8 mouse cellular contexts compared by ENCODE assay signal in genomic region chr6:6881115-6881637, GRCm38 (mm10). TPM values are rescaled to one million over a fixed set of nuclear protein-coding genes. Genes with fewer than 3 reads are reported as not detected.
DNase-seq lines count a peak whose midpoint lies in the region; ATAC-seq lines count a peak whose summit lies in the region.

No protein-coding gene starts in this region.

- no peak overlapping the region for H3K27ac ChIP-seq in heart, embryonic 15.5 days
- peak overlapping the region; percentile 93 for H3K27ac ChIP-seq in embryonic facial prominence, embryonic 10.5 days (replicated peaks)
- H3K27ac ChIP-seq in hindbrain, embryonic 15.5 days (replicated peaks) = no peak overlapping the region
- H3K27ac ChIP-seq in midbrain, embryonic 15.5 days = peak overlapping the region; percentile 30

- H3K36me3 ChIP-seq in heart, embryonic 15.5 days = no peaks in the 10 kb centered on the region
- H3K36me3 ChIP-seq in embryonic facial prominence, embryonic 10.5 days (replicated peaks) = peaks cover 16% of the 10 kb centered on the region
- no peaks in the 10 kb centered on the region for H3K36me3 ChIP-seq in hindbrain, embryonic 15.5 days
- no peaks in the 10 kb centered on the region for H3K36me3 ChIP-seq in midbrain, embryonic 15.5 days (replicated peaks)

- peak overlapping the region; percentile 93 for H3K4me2 ChIP-seq in heart, embryonic 15.5 days
- peak overlapping the region; percentile 72 for H3K4me2 ChIP-seq in hindbrain, embryonic 15.5 days
- H3K4me2 ChIP-seq in midbrain, embryonic 15.5 days = peak overlapping the region; percentile 73

- 1% methylated on average over 30 of the region's 30 CpGs for WGBS in heart, embryonic 15.5 days
- WGBS in embryonic facial prominence, embryonic 10.5 days = under 1% methylated on average over 30 of the region's 30 CpGs
- WGBS in hindbrain, embryonic 15.5 days = under 1% methylated on average over 30 of the region's 30 CpGs
- WGBS in midbrain, embryonic 15.5 days = under 1% methylated on average over 30 of the region's 30 CpGs

- H3K4me3 ChIP-seq in heart, embryonic 15.5 days = peak overlapping the region; percentile 60
- peak overlapping the region; percentile 73 for H3K4me3 ChIP-seq in embryonic facial prominence, embryonic 10.5 days
- H3K4me3 ChIP-seq in hindbrain, embryonic 15.5 days = peak overlapping the region; percentile 39
- H3K4me3 ChIP-seq in midbrain, embryonic 15.5 days = peak overlapping the region; percentile 42

- peaks cover 35% of the 10 kb centered on the region for H3K4me1 ChIP-seq in heart, embryonic 15.5 days (replicated peaks)
- H3K4me1 ChIP-seq in embryonic facial prominence, embryonic 10.5 days = peaks cover 44% of the 10 kb centered on the region
- peaks cover 12% of the 10 kb centered on the region for H3K4me1 ChIP-seq in hindbrain, embryonic 15.5 days (replicated peaks)
- H3K4me1 ChIP-seq in midbrain, embryonic 15.5 days = peaks cover 12% of the 10 kb centered on the region

- H3K27me3 ChIP-seq in heart, embryonic 15.5 days = peaks cover 87% of the 10 kb centered on the region
- H3K27me3 ChIP-seq in embryonic facial prominence, embryonic 10.5 days (replicated peaks; ENCODE audit: low read depth, poor library complexity, severe bottlenecking) = peaks cover 90% of the 10 kb centered on the region
- peaks cover 73% of the 10 kb centered on the region for H3K27me3 ChIP-seq in hindbrain, embryonic 15.5 days
- peaks cover 70% of the 10 kb centered on the region for H3K27me3 ChIP-seq in midbrain, embryonic 15.5 days (replicated peaks)

- H3K9ac ChIP-seq in heart, embryonic 15.5 days = peak overlapping the region; percentile 35
- 0 out of 2 replicates have a peak overlapping the region, but pooled peaks have one; percentile 0 for H3K9ac ChIP-seq in hindbrain, embryonic 15.5 days
- H3K9ac ChIP-seq in midbrain, embryonic 15.5 days = peak overlapping the region; percentile 16; the same call in 1 of the 2 replicates

- DNase-seq in heart, adult 9 months (ENCODE audit: low spot score in 2 of 2) = no peak
- no peak for DNase-seq in embryonic facial prominence, embryonic 10.5 days (ENCODE audit: low spot score)
- no peak for DNase-seq in gastrocnemius, postnatal 10 days
- DNase-seq in adrenal gland, adult (ENCODE audit: inconsistent age in 2 of 2, low spot score in 1 of 2) = no peak
- no peak for DNase-seq in urinary bladder, postnatal 36 days (ENCODE audit: low spot score in 2 of 2)

- no peak; the same call in 1 of the 2 replicates for ATAC-seq in heart, embryonic 15.5 days (replicated peaks; ENCODE audit: insufficient number of reproducible peaks, insufficient read depth, low FRiP score, low read depth)
- ATAC-seq in hindbrain, embryonic 15.5 days (ENCODE audit: low FRiP score, low read depth) = 0 out of 2 replicates have a peak, but pooled peaks have one; percentile 13
- peak; percentile 1; the same call in 1 of the 2 replicates for ATAC-seq in midbrain, embryonic 15.5 days (replicated peaks)

- no peaks in the 10 kb centered on the region for H3K9me3 ChIP-seq in heart, embryonic 15.5 days (replicated peaks)
- no peaks in the 10 kb centered on the region for H3K9me3 ChIP-seq in embryonic facial prominence, embryonic 10.5 days
- H3K9me3 ChIP-seq in hindbrain, embryonic 15.5 days = no peaks in the 10 kb centered on the region
- H3K9me3 ChIP-seq in midbrain, embryonic 15.5 days = no peaks in the 10 kb centered on the region

RNA-seq across cellular contexts. Expression of gene Dlx5, which starts 0.7 kb away (rescaled TPM):
- 1.0 and 1.3 TPM in 2 replicates for polyA plus RNA-seq in heart, embryonic 15.5 days (2015; fragmentation: Nextera tagmentation; extraction: Ambion mirVana)
- polyA plus RNA-seq in embryonic facial prominence, embryonic 10.5 days (2016; fragmentation: Nextera tagmentation; extraction: Ambion mirVana) = 75.5 and 92.2 TPM in 2 replicates
- 0.41 and 2.0 TPM in 2 replicates for polyA plus RNA-seq in hindbrain, embryonic 15.5 days (2015; fragmentation: Nextera tagmentation; extraction: Ambion mirVana)
- polyA plus RNA-seq in midbrain, embryonic 15.5 days (2015; fragmentation: Nextera tagmentation; extraction: Ambion mirVana) = 14.8 and 19.0 TPM in 2 replicates
- 1 to 10 TPM in 1 of 2 experiments, not detected in 1; 1.9 TPM for total RNA-seq in gastrocnemius, postnatal 10 days (2021)

RNA-seq across cellular contexts. Expression of gene Dlx6, which starts 18.0 kb away (rescaled TPM):
- 0.19 TPM in 1 of 2 replicates, not detected in the other for polyA plus RNA-seq in heart, embryonic 15.5 days (2015; fragmentation: Nextera tagmentation; extraction: Ambion mirVana)
- polyA plus RNA-seq in embryonic facial prominence, embryonic 10.5 days (2016; fragmentation: Nextera tagmentation; extraction: Ambion mirVana) = 4.9 and 5.9 TPM in 2 replicates
- polyA plus RNA-seq in hindbrain, embryonic 15.5 days (2015; fragmentation: Nextera tagmentation; extraction: Ambion mirVana) = 0.64 TPM in 1 of 2 replicates, not detected in the other
- polyA plus RNA-seq in midbrain, embryonic 15.5 days (2015; fragmentation: Nextera tagmentation; extraction: Ambion mirVana) = 2.4 and 3.6 TPM in 2 replicates
- total RNA-seq in gastrocnemius, postnatal 10 days (2021) = 1 to 10 TPM in 1 of 2 experiments, not detected in 1; 1.3 TPM

Comparison
In these comparisons a context has a peak if more than half of its experiments do, and no peak if none do; other contexts are left out.
1. H3K27ac ChIP-seq: peak in embryonic facial prominence, embryonic 10.5 days (single experiment) and midbrain, embryonic 15.5 days (single experiment); none in heart, embryonic 15.5 days (single experiment) and hindbrain, embryonic 15.5 days (single experiment).
2. Peak in every context shown above with its lines, with median percentiles within 50 percentile points of each other: H3K4me2 ChIP-seq, H3K4me3 ChIP-seq and H3K9ac ChIP-seq.